Mouse (Mus musculus) spleen, embryonic (tissue): ENCODE results near the gene Gm47283.
"Not testable (repeated sequence)": the region's sequence is repeated elsewhere in the genome, so short reads cannot be mapped to it uniquely, and the experiment has no call there.

ENCODE experiments used
- CTCF ChIA-PET: fragments of 350-600 bp; sonication (Branson Sonifier 250); formaldehyde crosslinking; loops from one replicate; lab custom pipeline; 2022; lab: Charles Lee

Gene Gm47283

GRCm38 (mm10) chrY:90784438-90784837 is at the start of gene Gm47283:
Gm47283 (plus strand) TSS chrY:90784738.
- CTCF ChIA-PET, result not testable (repeated sequence)

DNA sequence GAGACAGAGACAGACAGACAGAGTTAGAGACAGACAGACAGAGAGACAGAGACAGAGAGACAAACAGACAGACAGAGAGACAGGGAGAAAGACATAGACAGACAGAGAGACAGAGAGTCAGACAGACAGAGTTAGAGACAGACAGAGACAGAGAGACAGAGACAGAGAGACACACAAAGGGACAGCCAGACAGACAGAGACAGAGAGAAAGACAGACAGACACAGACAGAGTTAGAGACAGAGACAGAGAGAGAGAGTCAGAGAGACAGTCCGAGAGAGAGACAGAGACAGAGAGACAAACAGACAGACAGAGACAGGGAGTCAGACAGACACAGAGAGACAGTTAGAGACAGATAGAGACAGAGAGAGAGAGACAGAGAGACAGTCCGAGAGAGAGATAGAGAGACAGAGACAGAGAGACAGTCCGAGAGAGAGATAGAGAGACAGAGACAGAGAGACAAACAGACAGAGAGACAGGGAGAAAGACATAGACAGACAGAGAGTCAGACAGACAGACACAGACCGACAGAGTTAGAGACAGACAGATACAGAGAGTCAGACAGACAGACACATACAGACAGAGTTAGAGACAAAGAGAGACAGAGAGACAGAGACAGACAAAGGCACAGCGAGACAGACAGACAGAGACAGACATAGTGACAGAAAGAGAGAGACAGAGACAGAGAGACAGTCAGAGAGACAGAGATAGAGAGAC is 49.2 kb upstream of the Gm47283 start:
- CTCF ChIA-PET, result not testable (repeated sequence)

GRCm38 (mm10) chrY:90736217-90737000 is 48.1 kb upstream of the Gm47283 start:
- CTCF ChIA-PET, result not testable (repeated sequence)

GRCm38 (mm10) chrY:90737606-90738430 is 46.7 kb upstream of the Gm47283 start:
- CTCF ChIA-PET, result no interaction called here

DNA sequence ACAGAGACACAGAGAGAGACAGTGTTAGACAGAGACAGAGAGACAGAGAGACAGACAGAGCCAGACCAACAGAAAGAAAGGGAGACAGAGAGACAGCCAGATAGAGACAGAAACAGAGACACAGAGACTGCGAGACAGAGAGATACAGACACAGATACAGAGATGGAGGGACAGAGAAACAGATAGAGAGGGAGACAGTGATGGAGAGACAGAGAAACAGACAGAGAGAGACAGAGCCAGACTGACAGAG is 46.2 kb upstream of the Gm47283 start:
- CTCF ChIA-PET, result no interaction called here

- CTCF ChIA-PET, result not testable (repeated sequence)
Measured at GRCm38 (mm10) chrY:90738841-90739530, 45.6 kb upstream of the Gm47283 start.

GRCm38 (mm10) chrY:90739531-90740012 is 45.0 kb upstream of the Gm47283 start:
- CTCF ChIA-PET, result not testable (repeated sequence)

- CTCF ChIA-PET, result no interaction called here
Measured at GRCm38 (mm10) chrY:90740013-90740561, 44.5 kb upstream of the Gm47283 start.

DNA sequence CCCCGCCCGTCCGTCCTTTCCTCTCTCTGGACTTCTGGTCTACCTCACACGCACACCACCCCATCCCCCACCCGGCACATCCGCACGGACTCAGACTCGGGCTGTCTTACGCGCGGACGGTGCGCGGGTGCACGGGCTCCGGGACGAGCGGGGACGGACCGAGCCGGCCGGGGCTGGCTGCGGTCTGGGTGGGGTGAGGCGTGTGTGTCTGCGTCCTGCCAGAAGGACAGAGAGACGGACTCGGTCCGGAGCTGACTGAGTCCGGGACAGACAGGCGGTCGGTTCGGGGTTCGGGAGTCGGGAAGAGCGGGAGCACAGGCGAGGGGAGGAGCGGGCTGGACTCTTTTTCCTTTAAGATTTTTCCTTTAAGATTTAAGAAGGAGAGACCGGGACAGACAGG is 43.5 kb upstream of the Gm47283 start:
- CTCF ChIA-PET, result not testable (repeated sequence)

- CTCF ChIA-PET, result not testable (repeated sequence)
Measured at GRCm38 (mm10) chrY:90741452-90742260, 42.9 kb upstream of the Gm47283 start.

DNA sequence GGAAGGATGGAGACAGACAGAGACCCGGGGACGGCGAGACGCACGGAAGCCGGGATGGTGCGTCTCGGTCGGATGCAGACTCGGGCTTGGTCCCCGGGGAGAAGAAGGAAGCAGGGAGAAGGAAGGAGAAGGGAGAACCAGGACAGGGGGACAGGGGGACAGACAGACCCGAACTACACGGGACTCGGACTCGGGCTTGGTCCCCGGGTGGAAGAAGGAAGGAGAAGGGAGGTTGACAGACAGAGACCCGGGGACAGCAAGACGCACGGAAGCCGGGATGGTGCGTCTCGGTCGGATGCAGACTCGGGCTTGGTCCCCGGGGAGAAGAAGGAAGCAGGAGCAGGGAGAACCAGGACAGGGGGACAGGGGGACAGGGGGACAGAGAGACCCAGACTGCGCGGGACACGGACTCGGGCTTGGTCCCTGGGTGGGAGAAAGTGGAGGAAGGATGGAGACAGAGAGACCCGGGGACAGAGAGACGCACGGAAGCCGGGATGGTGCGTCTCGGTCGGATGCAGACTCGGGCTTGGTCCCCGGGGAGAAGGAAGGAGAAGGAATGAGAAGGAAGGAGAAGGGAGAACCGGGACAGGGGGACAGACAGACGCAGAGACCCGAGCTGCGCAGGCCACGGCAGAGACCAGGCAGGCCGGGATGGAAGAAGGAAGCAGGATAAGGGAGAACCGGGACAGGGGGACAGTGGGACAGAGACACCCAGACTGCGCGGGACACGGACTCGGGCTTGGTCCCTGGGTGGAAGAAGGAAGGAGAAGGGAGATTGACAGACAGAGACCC is 42.1 kb upstream of the Gm47283 start:
- CTCF ChIA-PET, result not testable (repeated sequence)

DNA sequence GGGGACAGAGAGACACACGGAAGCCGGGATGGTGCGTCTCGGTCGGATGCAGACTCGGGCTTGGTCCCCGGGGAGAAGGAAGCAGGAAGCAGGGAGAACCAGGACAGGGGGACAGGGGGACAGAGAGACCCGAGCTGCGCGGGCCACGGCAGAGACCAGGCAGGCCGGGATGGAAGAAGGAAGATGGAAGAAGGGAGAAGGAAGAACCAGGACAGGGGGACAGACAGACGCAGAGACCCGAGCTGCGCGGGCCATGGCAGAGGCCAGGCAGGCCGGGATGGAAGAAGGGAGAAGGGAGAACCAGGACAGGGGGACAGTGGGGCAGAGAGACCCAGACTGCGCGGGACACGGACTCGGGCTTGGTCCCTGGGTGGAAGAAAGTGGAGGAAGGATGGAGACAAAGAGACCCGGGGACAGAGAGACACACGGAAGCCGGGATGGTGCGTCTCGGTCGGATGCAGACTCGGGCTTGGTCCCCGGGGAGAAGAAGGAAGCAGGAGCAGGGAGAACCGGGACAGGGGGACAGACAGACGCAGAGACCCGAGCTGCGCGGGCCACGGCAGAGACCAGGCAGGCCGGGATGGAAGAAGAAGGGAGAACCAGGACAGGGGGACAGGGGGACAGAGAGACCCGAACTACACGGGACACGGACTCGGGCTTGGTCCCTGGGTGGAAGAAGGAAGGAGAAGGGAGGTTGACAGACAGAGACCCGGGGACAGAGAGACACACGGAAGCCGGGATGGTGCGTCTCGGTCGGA is 41.3 kb upstream of the Gm47283 start:
- CTCF ChIA-PET, result not testable (repeated sequence)

DNA sequence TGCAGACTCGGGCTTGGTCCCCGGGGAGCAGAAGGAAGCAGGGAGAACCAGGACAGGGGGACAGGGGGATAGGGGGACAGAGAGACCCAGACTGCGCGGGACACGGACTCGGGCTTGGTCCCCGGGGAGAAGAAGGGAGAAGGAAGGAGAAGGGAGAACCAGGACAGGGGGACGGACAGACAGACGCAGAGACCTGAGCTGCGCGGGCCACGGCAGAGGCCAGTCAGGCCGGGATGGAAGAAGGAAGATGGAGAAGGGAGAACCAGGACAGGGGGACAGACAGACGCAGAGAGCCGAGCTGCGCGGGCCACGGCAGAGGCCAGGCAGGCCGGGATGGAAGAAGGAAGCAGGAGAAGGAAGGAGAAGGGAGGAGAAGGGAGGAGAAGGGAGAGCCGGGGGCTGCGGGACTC is 40.7 kb upstream of the Gm47283 start:
- CTCF ChIA-PET, result no interaction called here

- CTCF ChIA-PET, result not testable (repeated sequence)
Measured at GRCm38 (mm10) chrY:90744381-90744981, 40.1 kb upstream of the Gm47283 start.

DNA sequence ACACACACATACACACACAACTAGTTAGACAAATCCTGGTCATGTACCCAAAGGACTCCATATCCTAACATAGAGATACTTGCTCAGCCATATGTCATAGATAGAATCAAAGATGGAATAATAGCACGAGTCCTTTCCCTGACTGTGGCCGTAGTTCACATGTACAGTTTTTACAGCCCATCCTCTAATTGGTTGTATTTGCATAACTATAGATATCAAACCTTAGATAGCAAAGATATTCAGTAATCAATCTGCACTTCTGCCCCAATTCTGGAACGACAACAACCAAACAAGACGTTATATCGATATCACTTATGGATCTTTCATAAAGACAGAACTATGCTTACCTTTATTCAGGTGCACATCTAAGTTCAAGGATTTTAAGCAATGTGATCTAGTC is 39.3 kb upstream of the Gm47283 start:
- CTCF ChIA-PET, result not testable (repeated sequence)

GRCm38 (mm10) chrY:90754721-90755120 is 29.8 kb upstream of the Gm47283 start, which contains the start of gene Gm21860:
Gm21860 (minus strand) TSS chrY:90754821.
- CTCF ChIA-PET, result not testable (repeated sequence)

GRCm38 (mm10) chrY:90839077-90839476 is 54.5 kb downstream of the Gm47283 start, which contains the start of gene Gm21748:
Gm21748 (minus strand) TSS chrY:90839177.
- CTCF ChIA-PET, result not testable (repeated sequence)
